Mouse (Mus musculus): ENCODE results near the gene Cstb.

Gene Cstb

GRCm38 (mm10) chr10:78461767-78462166 is 36.3 kb downstream of the Cstb start:
- DNase-seq (ENCODE audit: low spot score in 2 of 2): no peak

GRCm38 (mm10) chr10:78462945-78463768 is 37.7 kb downstream of the Cstb start:
- DNase-seq (ENCODE audit: low spot score in 2 of 2): no peak

- DNase-seq (ENCODE audit: low spot score in 2 of 2): no peak
Measured at GRCm38 (mm10) chr10:78463769-78464167, 38.3 kb downstream of the Cstb start.

DNA sequence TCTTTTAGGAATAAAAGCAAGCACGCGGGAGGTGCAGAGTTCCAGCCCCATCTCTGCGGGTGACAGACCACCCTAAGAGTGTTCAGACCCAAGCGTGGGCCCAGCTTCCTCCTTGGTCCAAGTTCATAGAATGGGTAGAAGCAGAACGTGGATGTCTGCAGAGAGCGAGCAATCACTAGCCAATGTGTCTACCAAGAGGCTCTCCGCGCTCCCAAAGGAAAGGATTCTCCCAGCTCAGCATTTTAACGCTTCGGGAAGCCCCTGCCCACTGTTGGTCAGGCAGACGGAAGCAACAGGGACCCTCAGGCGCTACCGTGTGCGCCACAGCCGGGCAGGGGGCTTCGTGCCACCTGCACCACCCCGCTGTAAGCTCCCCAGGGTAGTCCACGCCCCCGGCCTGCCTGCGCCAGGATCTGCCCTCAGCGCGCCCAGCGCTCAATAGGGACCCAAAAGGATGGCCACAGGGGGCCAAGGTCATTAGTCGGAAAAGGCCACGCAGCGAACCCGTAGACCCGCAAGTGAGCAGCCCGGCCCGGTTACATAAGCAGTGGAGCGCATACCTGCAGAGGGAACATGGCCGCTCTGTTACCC is 38.8 kb downstream of the Cstb start:
- no peak for DNase-seq (ENCODE audit: low spot score in 2 of 2)

DNA sequence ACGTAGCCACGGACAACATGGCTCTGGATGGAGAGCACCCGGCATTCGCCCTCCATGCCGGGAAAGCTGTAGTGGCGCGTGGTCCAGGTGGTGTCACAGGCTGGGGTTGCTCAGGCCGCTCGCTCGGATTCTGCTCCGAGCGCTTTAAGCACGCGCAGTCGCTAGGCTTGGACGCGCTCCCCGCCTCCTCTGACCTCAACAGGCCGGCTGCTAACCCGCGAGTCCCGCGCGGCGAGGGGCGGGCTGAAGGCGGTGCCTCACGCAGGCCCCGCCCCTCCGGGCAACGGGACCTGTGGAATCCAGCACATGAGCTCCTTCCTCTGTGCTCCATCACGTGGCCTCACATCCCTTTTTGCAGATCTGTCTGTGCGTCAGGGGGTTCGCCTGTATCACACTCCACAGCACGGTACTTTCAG is 39.3 kb downstream of the Cstb start, which contains the start of gene Pdxk:
Pdxk (minus strand) TSS at position 184 of the 416 bp plus-strand sequence.
- DNase-seq (ENCODE audit: low spot score in 2 of 2): peak; percentile 95 to 97

DNA sequence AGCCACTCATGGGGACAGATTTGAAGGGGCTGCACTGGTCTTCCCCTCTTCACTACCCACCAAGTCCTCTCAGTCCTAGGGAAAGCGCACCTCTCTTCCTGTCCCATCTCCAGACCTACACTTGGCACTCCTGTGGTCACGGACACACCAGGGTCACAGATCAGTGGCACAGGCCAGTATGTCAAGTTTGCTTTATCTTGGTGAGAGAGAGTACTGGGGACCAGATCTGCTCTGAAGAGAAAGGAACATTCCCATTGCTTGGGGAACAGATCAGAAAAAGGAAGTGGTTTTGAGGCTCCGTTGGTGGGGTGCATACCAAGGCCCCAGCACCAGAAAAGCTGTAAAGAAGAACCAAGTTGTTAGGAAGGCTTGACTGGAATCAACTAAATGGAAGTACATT is 40.0 kb downstream of the Cstb start:
- no peak for DNase-seq (ENCODE audit: low spot score in 2 of 2)

- no peak for DNase-seq (ENCODE audit: low spot score in 2 of 2)
Measured at GRCm38 (mm10) chr10:78466647-78467046, 41.2 kb downstream of the Cstb start.

GRCm38 (mm10) chr10:78467761-78468310 is 42.4 kb downstream of the Cstb start:
- no peak for DNase-seq (ENCODE audit: low spot score in 2 of 2)

GRCm38 (mm10) chr10:78470582-78471313 is 45.3 kb downstream of the Cstb start:
- peak in 1 of 2 experiments; percentile 54 for DNase-seq (ENCODE audit: low spot score in 2 of 2)

DNA sequence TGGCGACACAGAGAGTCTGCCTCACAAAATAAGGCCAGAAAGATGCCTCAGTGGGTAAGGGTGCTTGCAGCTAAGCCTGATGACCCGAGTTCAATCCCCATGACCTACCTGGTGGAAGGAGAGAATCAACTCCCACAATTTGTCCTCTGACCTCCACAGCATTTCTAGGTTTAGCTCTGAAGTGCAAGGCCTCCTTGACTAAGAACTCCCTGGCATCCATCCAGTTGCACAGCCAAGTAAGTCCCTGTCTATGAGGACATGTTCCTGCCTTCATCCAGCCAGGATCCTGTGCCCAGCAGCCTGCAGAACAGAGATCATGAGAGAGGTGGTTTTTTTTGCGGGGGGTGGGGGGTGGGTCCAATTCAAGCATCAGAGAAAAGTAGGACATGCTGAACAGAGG is 46.6 kb downstream of the Cstb start:
- no peak for DNase-seq (ENCODE audit: low spot score in 2 of 2)

GRCm38 (mm10) chr10:78473434-78473833 is 48.0 kb downstream of the Cstb start:
- DNase-seq (ENCODE audit: low spot score in 2 of 2): no peak

GRCm38 (mm10) chr10:78474759-78475158 is 49.3 kb downstream of the Cstb start:
- no peak for DNase-seq (ENCODE audit: low spot score in 2 of 2)

DNA sequence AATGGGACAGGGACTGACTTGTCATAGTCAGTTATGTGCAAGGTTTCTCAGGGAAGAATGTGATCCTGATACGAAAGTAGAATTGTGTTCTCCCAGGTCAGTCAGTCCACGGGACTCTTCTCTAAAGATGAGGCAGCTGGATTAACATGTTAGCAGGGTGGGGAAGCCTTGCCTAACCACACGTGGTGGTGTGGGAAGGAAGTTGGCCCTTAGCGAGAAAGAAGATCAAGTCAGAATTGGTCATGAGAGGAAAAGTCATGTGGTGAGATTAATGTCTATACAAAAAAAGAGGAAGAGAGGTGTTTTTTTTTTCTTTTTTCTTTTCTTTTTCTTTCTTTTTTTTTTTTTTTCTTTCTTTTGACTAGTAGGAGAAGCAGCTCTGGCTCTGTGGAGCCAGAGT is 51.4 kb downstream of the Cstb start:
- DNase-seq (ENCODE audit: low spot score in 2 of 2): no peak
